Mouse (Mus musculus) kidney, adult 2 months (tissue): ENCODE results near the gene Zfhx2.

Source experiments
- CTCF ChIP-seq: fragments of 200-500 bp; conservative IDR thresholded peaks from 2 replicates; pipeline ENCODE4 v1.5.1; 2011; ENCODE audit warnings: low read depth, mild to moderate bottlenecking, control low read depth, low read length, moderate library complexity, mixed read lengths; ENCODE audit not compliant: insufficient read depth, insufficient read length
- POLR2A ChIP-seq: fragments of 200-500 bp; IDR thresholded peaks from one replicate; pipeline ENCODE4 v1.6.1; 2011; ENCODE audit warnings: low read depth, low read length, control low read depth

GRCm38 (mm10) chr14:55113975-55114645, 22.0 kb upstream of the Zfhx2 start:
- TF ChIP-seq CTCF = peak; percentile 45
- TF ChIP-seq POLR2A = no peak
